Mouse (Mus musculus) limb, embryonic 14.5 days (tissue): ENCODE measurements at regions not wholly inside any gene's neighbourhood (a gene's known extent, or its start where the extent isn't known, plus 50 kb on each side); places are given as distances from the start of the nearest gene placed in this dataset.

Experiments used
- ATAC-seq: fragments of 200-750 bp; cut with Nextera tagmentation; 2 replicates; pipeline ENCODE4 v1.8.0; 2017; ENCODE audit warnings: low read depth, moderate number of reproducible peaks, moderate TSS enrichment; ENCODE audit not compliant: low FRiP score
- DNase-seq: peaks from one replicate; pipeline ENCODE4 v3.0.0-alpha.2; 2015; ENCODE audit warnings: low spot score
- H3K27ac ChIP-seq: fragments of 300-500 bp; sonication (generic); replicated peaks from 2 replicates; pipeline ENCODE4 v1.5.1; 2014; ENCODE audit warnings: low read depth, mild to moderate bottlenecking, low read length, moderate library complexity, mixed read lengths
- H3K27me3 ChIP-seq: fragments of 300-500 bp; sonication (generic); 2 replicates; pipeline ENCODE4 v1.6.1; 2014; ENCODE audit warnings: low read length, mixed read lengths; ENCODE audit not compliant: control insufficient read depth, insufficient read depth
- H3K36me3 ChIP-seq: fragments of 300-500 bp; sonication (generic); 2 replicates; pipeline ENCODE4 v1.6.1; 2014; ENCODE audit warnings: mild to moderate bottlenecking, low read length, moderate library complexity, mixed read lengths; ENCODE audit not compliant: control insufficient read depth, insufficient read depth
- H3K4me1 ChIP-seq: fragments of 300-500 bp; sonication (generic); 2 replicates; pipeline ENCODE4 v1.6.1; 2014; ENCODE audit warnings: antibody characterized with exemption, low read length, mixed read lengths; ENCODE audit not compliant: control insufficient read depth, insufficient read depth
- H3K4me2 ChIP-seq: fragments of 300-500 bp; sonication (generic); replicated peaks from 2 replicates; pipeline ENCODE4 v1.6.1; 2014; ENCODE audit warnings: low read depth, mild to moderate bottlenecking, low read length, moderate library complexity; ENCODE audit not compliant: severe bottlenecking
- H3K4me3 ChIP-seq: fragments of 300-500 bp; sonication (generic); replicated peaks from 2 replicates; pipeline ENCODE4 v1.5.1; 2014; ENCODE audit warnings: low read length
- H3K9ac ChIP-seq: fragments of 300-500 bp; sonication (generic); 2 replicates; pipeline ENCODE4 v1.6.1; 2014; ENCODE audit warnings: mild to moderate bottlenecking, low read depth, low read length, moderate library complexity; ENCODE audit not compliant: severe bottlenecking
- H3K9me3 ChIP-seq: fragments of 300-500 bp; sonication (generic); 2 replicates; pipeline ENCODE4 v1.6.1; 2016; ENCODE audit warnings: low read length; ENCODE audit not compliant: control insufficient read depth
- POLR2A ChIP-seq: fragments of 200-500 bp; IDR thresholded peaks from 2 replicates; pipeline ENCODE4 v1.8.0; 2012; ENCODE audit warnings: inconsistent platforms, mild to moderate bottlenecking, moderate library complexity, borderline replicate concordance; ENCODE audit not compliant: insufficient read depth, insufficient read length; ENCODE audit errors: extremely low read depth
- WGBS: fragments of 180-500 bp; shearing (Covaris S2); extraction: QIAGEN DNeasy Blood & Tissue Kit; methylation state at CpG from one replicate; pipeline ENCODE4 v1.1.7; 2014; 5-methylcytosine and 5-hydroxymethylcytosine counted together

DNA sequence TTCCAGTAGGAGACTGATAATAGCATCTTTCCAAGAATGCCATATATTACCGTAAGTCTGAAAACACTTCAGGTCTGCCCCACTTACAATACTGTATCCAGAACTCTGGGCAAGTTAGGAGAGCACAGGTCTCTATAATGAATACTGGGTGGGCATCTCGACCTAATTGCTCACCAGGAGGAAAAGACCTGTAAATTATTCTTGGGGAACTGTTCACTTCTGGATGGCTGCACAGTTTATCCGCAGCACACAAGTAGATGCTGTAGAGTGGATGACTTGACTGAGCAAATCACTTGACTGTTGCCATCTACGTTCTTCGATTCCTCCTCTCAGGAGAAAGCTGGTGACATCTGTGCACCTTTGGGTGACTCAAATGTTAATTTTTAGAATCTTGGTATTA is 159.8 kb downstream of the Rpl36a-ps1 start:
- WGBS, result 63% methylated on average over 5 of the region's 5 CpGs
- DNase-seq (no peak), ATAC-seq (no peak)
- Histone ChIP-seq H3K9ac (no peak overlapping the region), H3K4me2 (no peak overlapping the region), H3K27me3 (no peaks in the 10 kb centered on the region), H3K4me1 (no peaks in the 10 kb centered on the region), H3K4me3 (no peak overlapping the region), H3K27ac (no peak overlapping the region), H3K36me3 (no peaks in the 10 kb centered on the region), H3K9me3 (no peaks in the 10 kb centered on the region)
- no peak for TF ChIP-seq POLR2A

DNA sequence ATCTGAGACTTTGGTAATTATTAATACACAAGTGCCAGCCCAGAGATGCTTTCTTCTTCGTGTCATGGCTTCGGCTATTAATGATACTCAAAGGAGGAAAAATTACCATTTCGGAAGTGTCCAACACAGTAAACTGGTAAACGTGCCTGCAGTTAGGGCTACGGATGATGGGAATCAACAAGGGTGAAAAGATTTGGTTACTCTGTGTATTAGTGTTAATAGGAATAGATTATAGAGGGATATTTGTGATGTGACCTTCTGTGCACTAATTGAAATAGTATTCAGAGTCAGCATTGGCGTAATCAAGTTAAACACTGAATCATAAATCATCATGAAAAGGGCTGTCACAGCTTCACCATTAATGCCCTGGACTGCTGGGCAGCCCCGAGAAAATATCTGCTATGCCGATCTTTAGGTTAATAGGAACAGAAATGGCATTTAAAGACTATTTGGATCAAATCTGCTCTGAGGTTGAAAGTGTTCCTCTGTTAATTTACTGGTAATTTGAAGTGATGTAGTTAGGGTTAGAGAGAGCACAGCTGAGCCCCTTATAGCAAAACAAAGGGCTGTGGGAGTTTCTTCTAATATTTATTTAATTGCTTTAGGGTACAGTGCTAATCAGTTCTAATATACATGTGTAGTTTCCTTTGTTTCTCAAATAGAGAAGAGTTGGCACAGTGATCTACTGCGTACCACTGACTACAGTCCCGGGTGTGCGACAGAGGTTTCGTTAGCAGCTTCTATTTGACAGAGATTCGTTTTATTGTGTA is 160.7 kb downstream of the Rpl36a-ps1 start:
- Histone ChIP-seq H3K9ac (no peak overlapping the region), H3K4me1 (no peaks in the 10 kb centered on the region), H3K4me2 (no peak overlapping the region), H3K36me3 (no peaks in the 10 kb centered on the region), H3K27me3 (no peaks in the 10 kb centered on the region), H3K9me3 (no peaks in the 10 kb centered on the region), H3K4me3 (no peak overlapping the region), H3K27ac (no peak overlapping the region)
- DNase-seq (no peak), ATAC-seq (no peak)
- WGBS, result 44% methylated on average over 13 of the region's 13 CpGs
- TF ChIP-seq POLR2A, result no peak

DNA sequence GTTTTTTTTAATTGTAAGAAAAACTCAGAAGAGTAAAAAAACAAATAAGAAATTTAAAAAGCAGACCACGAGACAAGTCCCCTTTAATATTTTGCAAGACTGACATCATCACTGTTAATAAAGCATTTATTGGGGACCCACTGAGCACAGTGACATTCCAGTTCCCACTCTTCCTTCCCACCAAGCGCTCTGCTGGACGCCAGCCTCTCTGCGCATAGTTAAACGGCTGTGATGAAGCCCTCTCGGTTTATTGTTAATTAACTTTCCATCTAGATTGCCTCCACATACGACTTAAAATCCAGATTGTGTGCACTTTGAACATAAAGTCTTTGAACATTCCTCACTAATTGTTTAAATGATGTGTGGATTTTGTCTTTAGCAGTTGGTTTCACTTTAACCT is 161.7 kb downstream of the Rpl36a-ps1 start:
- DNase-seq (no peak), ATAC-seq (no peak)
- Histone ChIP-seq H3K4me3 (no peak overlapping the region), H3K4me2 (peak overlapping the region; percentile 25; the same call in 1 of the 2 replicates), H3K4me1 (no peaks in the 10 kb centered on the region), H3K27ac (no peak overlapping the region), H3K9ac (no peak overlapping the region), H3K27me3 (no peaks in the 10 kb centered on the region), H3K9me3 (no peaks in the 10 kb centered on the region), H3K36me3 (no peaks in the 10 kb centered on the region)
- 23% methylated on average over 7 of the region's 7 CpGs for WGBS
- TF ChIP-seq POLR2A, result no peak

DNA sequence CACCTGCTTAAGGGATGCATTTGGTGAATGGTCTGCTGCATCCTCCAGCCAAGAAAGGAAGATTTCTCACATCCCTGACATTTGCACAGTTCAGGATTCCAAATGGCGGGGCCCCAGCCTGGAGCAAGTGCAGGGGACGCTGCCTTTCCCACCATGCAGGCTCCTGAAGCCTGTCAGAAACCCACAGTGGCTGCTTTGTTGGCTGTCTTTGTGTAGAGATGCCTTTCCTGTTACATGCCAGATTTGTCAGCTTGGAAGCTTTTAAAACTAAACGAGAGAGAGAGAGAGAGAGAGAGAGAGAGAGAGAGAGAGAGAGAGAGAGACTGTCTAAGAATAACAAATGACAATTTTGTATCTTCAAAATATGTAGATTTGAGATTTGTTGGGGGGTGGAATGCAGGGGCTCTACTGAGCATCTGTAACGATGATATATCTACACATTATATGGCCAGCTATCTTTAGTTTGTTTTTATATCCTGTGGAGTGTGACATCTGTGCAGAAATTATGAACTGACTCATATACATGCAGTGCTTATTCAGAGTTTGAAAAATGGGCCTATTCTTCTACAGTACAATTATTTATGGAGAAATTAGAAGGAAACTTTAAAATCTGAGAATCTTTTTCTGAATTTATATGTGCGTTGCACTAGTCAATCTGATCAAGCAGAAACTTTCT is 164.0 kb downstream of the Rpl36a-ps1 start:
- H3K4me3 ChIP-seq, result no peak overlapping the region
- no peak overlapping the region for H3K9ac ChIP-seq
- H3K9me3 ChIP-seq, result no peaks in the 10 kb centered on the region
- DNase-seq (no peak), ATAC-seq (no peak)
- no peaks in the 10 kb centered on the region for H3K27me3 ChIP-seq
- 60% methylated on average over 5 of the region's 5 CpGs for WGBS
- TF ChIP-seq POLR2A, result no peak
- no peaks in the 10 kb centered on the region for H3K36me3 ChIP-seq
- no peaks in the 10 kb centered on the region for H3K4me1 ChIP-seq
- H3K27ac ChIP-seq, result no peak overlapping the region
- no peak overlapping the region for H3K4me2 ChIP-seq

DNA sequence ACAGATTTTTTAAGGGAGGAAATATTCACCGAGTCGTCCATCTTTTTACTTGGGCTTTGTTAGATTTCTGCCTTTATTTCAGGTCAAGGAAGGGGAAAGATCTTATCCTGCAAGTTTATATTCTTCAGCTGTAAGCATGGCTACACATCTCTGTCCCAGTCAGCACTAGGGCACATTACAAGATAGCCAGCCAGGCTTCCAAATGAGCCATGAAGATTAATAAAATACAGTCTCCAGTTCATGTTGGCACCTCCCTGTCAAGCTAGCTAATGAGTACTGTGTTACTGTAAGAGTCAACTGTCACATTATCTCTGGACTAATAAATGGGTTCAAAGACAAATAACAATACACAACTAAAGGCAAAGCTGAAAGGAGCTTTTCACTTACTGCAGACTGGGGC is 166.6 kb downstream of the Rpl36a-ps1 start:
- no peak for TF ChIP-seq POLR2A
- ATAC-seq, result no peak
- WGBS, result 73% methylated on average over 2 of the region's 2 CpGs

More for the DNA sequence above, 166.6 kb downstream of the Rpl36a-ps1 start:
- no peak overlapping the region for H3K27ac ChIP-seq
- no peak overlapping the region for H3K4me3 ChIP-seq
- no peaks in the 10 kb centered on the region for H3K9me3 ChIP-seq
- H3K36me3 ChIP-seq, result no peaks in the 10 kb centered on the region
- H3K4me2 ChIP-seq, result no peak overlapping the region
- H3K4me1 ChIP-seq, result no peaks in the 10 kb centered on the region
- H3K9ac ChIP-seq, result no peak overlapping the region
- no peak for DNase-seq
- no peaks in the 10 kb centered on the region for H3K27me3 ChIP-seq
